Mouse (Mus musculus) embryonic stem cell, embryonic (primary cell): ENCODE data around the gene Psma3.

ENCODE experiments used
- CTCF ChIA-PET, 4 experiments: fragments of 300-600 bp in 2 of 4; fragments of 350-600 bp in 2 of 4; sonication (Branson Sonifier 250); formaldehyde crosslinking; loops; one replicate each; lab custom pipeline; 2022; ENCODE audit warnings: inconsistent platforms in 2 of 4; lab: Charles Lee
- POLR2A ChIA-PET, 4 experiments: fragments of 300-600 bp in 2 of 4; fragments of 350-600 bp in 2 of 4; sonication (Branson Sonifier 250); formaldehyde crosslinking; loops; one replicate each; lab custom pipeline; 2022; ENCODE audit warnings: antibody characterized with exemption in 4 of 4, inconsistent platforms in 1 of 4; lab: Charles Lee

Psma3 gene

DNA sequence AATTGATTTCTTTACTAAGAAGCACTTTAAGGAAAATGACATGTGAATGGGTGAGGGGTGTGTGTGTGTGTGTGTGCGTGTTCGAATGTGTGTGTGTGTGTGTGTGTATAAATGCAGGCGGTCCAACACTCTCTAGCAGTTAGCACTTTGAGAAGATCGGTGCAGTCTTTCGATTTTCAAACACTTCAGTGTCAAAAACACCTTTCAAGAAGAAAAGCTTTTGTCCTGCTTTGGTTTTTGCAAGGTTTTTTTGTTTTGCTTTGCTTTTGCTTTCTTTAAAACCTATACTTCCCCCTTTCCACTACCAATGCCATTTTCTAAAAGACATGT is 42.8 kb downstream of the Psma3 start:
- POLR2A ChIA-PET, result interaction anchor here in 3 of 4 experiments (0.7 to 7.9 kb wide), 26 partner anchors 8 to 126 kb away, joined by 3 to 149 read pairs (median 6); partner anchors contain the start of genes Psma3 (in 2 of the 3), 2700049A03Rik (in 1 of the 3) and Timm9 (in 1 of the 3)
- CTCF ChIA-PET, result interaction anchor here in 2 of 4 experiments (0.6 to 0.7 kb wide), 3 partner anchors 14 to 43 kb away, joined by 3 to 10 read pairs (median 3); partner anchors contain the start of gene Psma3 (in 1 of the 2)

DNA sequence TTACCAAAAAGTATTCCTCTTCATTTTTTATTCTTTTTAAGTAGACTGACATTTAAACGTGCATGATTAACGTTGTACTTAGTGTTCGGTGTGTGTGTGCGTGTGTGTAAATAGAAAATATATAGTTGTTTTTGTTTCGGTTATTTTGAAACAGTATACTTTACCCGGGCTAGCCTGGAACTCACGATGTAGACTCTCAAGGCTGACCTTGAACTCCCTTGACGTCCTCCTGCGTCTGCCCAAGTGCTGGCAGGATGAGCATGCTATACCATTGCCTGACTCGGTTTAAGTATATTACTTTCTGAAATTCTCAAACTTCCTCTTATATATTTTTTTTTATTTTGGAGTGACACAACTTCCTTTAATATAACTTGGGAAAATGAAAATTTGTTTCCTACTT is 43.4 kb downstream of the Psma3 start:
- ChIA-PET CTCF (interaction anchor here in 1 of 4 experiments (0.6 kb wide), 1 partner anchor 21 kb away, joined by 3 read pairs; no protein-coding TSS in a partner anchor), POLR2A (interaction anchor here in 3 of 4 experiments (0.6 to 7.9 kb wide), 18 partner anchors 8 to 118 kb away, joined by 3 to 149 read pairs (median 4); partner anchors contain the start of genes Psma3 (in 2 of the 3) and Timm9 (in 1 of the 3))

DNA sequence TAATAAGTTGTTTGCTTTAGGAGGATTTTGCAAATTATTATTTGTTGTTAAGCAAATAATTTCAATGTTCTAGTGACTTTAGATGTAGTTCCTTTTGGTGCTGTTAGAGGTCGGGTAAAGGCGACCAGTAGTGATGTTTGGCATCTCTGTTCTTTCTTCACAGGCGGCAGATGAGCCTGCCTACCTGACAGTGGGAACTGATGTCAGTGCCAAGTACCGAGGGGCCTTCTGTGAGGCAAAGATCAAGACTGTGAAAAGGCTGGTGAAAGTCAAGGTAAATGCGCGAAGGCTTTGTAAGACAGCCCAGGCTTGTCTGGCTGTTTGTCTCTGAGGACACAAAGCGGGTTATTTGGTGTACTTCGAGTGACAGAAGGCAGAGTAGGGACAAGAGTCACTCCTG is 44.8 kb downstream of the Psma3 start:
- POLR2A ChIA-PET, result interaction anchor here in 1 of 4 experiments (1.2 to 7.9 kb wide), 3 partner anchors 17 to 24 kb away, joined by 4 to 149 read pairs (median 8); no protein-coding TSS in a partner anchor
- CTCF ChIA-PET, result no interaction called here

GRCm38 (mm10) chr12:71024411-71024810 is 50.0 kb downstream of the Psma3 start:
- CTCF ChIA-PET, result interaction anchor here in 1 of 4 experiments (1.2 kb wide), 1 partner anchor 49 kb away, joined by 3 read pairs; no protein-coding TSS in a partner anchor
- POLR2A ChIA-PET, result interaction anchor here (0.5 to 3.4 kb wide), 10 partner anchors 9 to 259 kb away, joined by 3 to 26 read pairs (median 3); partner anchors contain the start of genes Arid4a (in 3 of the 4), 2700049A03Rik (in 1 of the 4) and Timm9 (in 1 of the 4)

DNA sequence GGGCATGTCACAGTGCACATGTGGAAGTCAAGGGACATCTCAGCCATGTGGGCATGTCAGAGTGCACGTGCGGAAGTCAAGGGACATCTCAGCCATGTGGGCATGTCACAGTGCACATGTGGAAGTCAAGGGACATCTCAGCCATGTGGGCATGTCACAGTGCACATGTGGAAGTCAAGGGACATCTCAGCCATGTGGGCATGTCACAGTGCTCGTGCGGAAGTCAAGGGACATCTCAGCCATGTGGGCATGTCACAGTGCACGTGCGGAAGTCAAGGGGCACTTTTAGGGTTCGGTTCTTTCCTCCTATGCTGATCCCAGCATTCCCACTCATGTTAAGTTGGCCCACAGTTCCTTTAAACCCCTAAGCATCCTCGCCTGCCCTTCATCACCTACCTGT is 53.8 kb downstream of the Psma3 start:
- POLR2A ChIA-PET, result interaction anchor here in 2 of 4 experiments (0.6 to 5.0 kb wide), 10 partner anchors 8 to 1256 kb away, joined by 3 to 44 read pairs (median 4); partner anchors contain the start of genes Arid4a (in 2 of the 2) and Psma3 (in 1 of the 2)
- CTCF ChIA-PET, result interaction anchor here in 1 of 4 experiments (0.7 kb wide), 1 partner anchor 44 kb away, joined by 3 read pairs; no protein-coding TSS in a partner anchor

- ChIA-PET POLR2A (interaction anchor here in 3 of 4 experiments (0.6 to 5.0 kb wide), 7 partner anchors 13 to 23 kb away, joined by 3 to 44 read pairs (median 7); partner anchors contain the start of gene Arid4a (in 3 of the 3)), CTCF (interaction anchor here in 1 of 4 experiments (0.6 kb wide), 1 partner anchor 33 kb away, joined by 3 read pairs; no protein-coding TSS in a partner anchor)
These were observed 55.8 kb downstream of the Psma3 start for GRCm38 (mm10) chr12:71030260-71030659.

GRCm38 (mm10) chr12:71030722-71031121 is 56.3 kb downstream of the Psma3 start:
- POLR2A ChIA-PET, result interaction anchor here in 2 of 4 experiments (0.9 to 5.0 kb wide), 6 partner anchors 9 to 22 kb away, joined by 3 to 44 read pairs (median 8); partner anchors contain the start of gene Arid4a (in 2 of the 2)
- CTCF ChIA-PET, result no interaction called here

- POLR2A ChIA-PET, result interaction anchor here (0.6 to 7.7 kb wide), 31 partner anchors 8 to 101 kb away, joined by 3 to 149 read pairs (median 5); partner anchors contain the start of genes Arid4a (in 3 of the 4), Psma3 (in 3 of the 4), 2700049A03Rik (in 1 of the 4) and Timm9 (in 1 of the 4)
These were observed 61.4 kb downstream of the Psma3 start for GRCm38 (mm10) chr12:71035826-71036225.

GRCm38 (mm10) chr12:71036729-71037404 is 62.4 kb downstream of the Psma3 start:
- POLR2A ChIA-PET, result interaction anchor here (0.7 to 7.7 kb wide), 37 partner anchors 8 to 1049 kb away, joined by 3 to 149 read pairs (median 5); partner anchors contain the start of genes Arid4a (in 3 of the 4), Psma3 (in 3 of the 4), 2700049A03Rik (in 1 of the 4) and Jkamp (in 1 of the 4)
- CTCF ChIA-PET, result interaction anchor here in 3 of 4 experiments (1.0 to 2.2 kb wide), 6 partner anchors 14 to 36 kb away, joined by 3 to 9 read pairs (median 4); partner anchors contain the start of gene Arid4a (in 1 of the 3)

More at GRCm38 (mm10) chr12:71035826-71036225, 61.4 kb downstream of the Psma3 start:
- CTCF ChIA-PET, result interaction anchor here in 3 of 4 experiments (1.5 to 2.2 kb wide), 4 partner anchors 20 to 38 kb away, joined by 3 to 9 read pairs (median 5); partner anchors contain the start of gene Arid4a (in 1 of the 3)

DNA sequence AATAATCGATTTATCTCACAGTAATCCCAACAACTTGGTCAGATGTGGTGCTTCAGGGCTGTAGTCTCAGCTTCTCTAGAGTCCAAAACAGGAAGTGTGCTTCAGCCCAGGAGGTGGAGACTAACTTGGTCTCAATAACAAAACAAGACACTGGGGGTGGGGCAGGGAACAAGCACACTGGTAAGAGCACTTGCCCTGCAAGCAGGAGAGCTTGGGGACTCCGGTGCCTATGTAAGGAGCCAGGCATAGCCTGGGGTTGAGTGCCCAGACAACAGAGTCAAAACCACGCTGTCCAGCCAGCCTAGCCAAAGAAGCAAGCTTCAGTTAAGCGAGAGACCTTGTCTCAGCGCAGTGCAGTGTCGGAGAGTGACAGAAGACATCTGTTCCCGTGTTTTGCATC is 66.0 kb downstream of the Psma3 start:
- POLR2A ChIA-PET, result interaction anchor here in 3 of 4 experiments (0.7 to 7.7 kb wide), 17 partner anchors 10 to 97 kb away, joined by 3 to 149 read pairs (median 5); partner anchors contain the start of genes Arid4a (in 2 of the 3) and Psma3 (in 1 of the 3)
- CTCF ChIA-PET, result interaction anchor here in 2 of 4 experiments (0.5 to 2.2 kb wide), 2 partner anchors 33 to 68 kb away, joined by 4 to 8 read pairs; no protein-coding TSS in a partner anchor

- ChIA-PET POLR2A (interaction anchor here in 2 of 4 experiments (1.1 to 7.7 kb wide), 4 partner anchors 27 to 68 kb away, joined by 3 to 149 read pairs (median 20); partner anchors contain the start of genes Arid4a (in 2 of the 2) and Psma3 (in 1 of the 2)), CTCF (interaction anchor here in 2 of 4 experiments (0.6 to 2.2 kb wide), 3 partner anchors 24 to 31 kb away, joined by 3 to 8 read pairs (median 4); no protein-coding TSS in a partner anchor)
These were observed 68.0 kb downstream of the Psma3 start for GRCm38 (mm10) chr12:71042451-71042850.

- ChIA-PET CTCF (no interaction called here), POLR2A (interaction anchor here in 2 of 4 experiments (0.9 to 2.0 kb wide), 4 partner anchors 7 to 28 kb away, joined by 4 to 8 read pairs (median 5); partner anchors contain the start of gene Arid4a (in 2 of the 2))
These were observed 69.2 kb downstream of the Psma3 start for GRCm38 (mm10) chr12:71043571-71043970.

DNA sequence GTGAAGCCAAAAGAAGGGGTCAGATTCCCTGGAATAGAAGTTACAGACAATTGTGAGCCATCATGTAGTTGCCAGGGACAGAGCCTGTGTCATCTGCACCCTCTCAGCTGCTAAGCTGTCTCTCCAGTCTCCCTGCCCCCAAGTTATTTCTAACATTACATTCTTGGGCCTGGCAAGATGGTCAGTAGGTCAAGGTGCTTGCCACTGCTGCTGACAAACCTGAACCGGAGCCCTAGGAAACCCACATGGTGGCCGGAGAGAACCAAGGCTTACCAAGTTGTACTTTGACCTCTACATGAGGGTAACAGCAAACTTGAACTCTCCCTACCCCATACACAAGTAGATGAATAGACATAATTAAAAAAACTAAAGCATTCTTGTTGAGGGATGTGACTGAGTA is 70.1 kb downstream of the Psma3 start:
- ChIA-PET CTCF (no interaction called here), POLR2A (interaction anchor here in 3 of 4 experiments (0.5 to 2.0 kb wide), 6 partner anchors 8 to 859 kb away, joined by 3 to 8 read pairs (median 4); partner anchors contain the start of gene Arid4a (in 2 of the 3))
